Mouse (Mus musculus): ENCODE measurements at regions not wholly inside any gene's neighbourhood (a gene's known extent, or its start where the extent isn't known, plus 50 kb on each side); places are given as distances from the start of the nearest gene placed in this dataset.

- no peak for DNase-seq
Measured at GRCm38 (mm10) chr13:53902831-53903230, 152.7 kb downstream of the Drd1 start.

DNA sequence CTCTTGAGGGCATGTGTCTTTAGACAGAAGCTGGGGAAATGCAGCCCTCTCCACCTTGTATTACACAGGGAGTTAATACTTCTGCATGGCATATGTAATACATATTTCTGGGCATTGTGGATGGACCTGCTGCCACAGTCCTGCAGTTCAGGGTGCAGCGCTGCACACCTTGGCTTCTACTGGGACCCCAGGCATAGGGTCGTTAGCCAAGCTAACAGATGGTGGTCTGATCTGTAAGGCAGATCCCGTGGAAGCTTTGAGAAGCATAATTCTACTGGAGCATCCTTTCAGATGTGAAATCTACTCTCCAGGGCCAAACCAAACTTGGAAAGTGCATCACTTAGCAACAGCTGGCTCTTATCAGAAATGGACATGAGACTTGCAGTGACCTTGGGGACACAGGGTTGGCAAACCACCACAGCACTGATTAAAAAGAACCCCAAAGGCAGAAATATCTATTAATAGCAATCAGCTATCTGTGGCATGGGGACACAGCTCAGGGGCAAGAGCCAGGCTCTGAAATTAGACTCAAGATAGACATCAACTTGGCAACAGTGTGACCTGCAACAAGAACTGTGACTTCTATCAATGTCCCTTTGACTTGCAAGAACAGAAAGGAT lies 155.0 kb downstream of the Drd1 start:
- peak; percentile 14 for DNase-seq

DNA sequence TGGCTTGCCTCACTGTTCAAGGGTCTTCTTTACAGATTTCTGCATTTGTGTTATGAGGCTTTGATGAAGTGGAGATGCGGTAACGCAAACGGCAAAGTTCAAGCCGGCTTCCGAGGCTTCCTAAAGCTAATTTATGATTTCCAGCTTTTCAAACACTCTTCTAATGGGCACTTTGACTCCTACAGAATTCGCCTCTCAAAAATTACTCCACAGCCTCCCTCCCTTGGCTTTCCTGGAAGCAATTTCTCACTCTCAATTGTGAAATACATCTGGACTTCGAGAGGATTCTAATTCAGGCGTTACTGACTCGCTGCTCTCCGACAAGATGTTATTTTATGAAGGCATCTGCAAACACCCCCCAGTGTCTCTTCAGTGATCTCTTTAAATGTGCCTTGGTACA lies 157.2 kb downstream of the Drd1 start:
- DNase-seq, result no peak

GRCm38 (mm10) chr13:53897176-53897575 lies 158.3 kb downstream of the Drd1 start:
- no peak for DNase-seq

DNA sequence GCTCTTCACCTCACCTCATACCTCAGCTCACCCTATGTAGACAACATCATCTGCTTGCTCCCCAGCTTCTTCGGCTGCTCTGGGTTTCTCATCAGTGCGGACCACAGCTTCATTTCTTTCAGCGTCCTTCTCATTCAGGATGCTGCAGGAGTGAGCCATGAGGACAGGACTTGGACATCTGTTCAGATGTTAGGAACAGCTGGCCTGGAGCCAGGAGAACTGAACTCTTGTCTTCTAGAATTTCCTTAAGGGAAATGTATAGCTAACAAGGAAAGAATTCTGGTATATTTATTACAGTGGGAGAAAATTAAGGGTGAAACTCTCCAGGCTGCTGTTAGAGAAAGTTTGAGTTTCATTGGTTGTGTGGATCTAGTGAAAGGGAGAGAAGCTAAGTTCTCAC lies 167.1 kb downstream of the Drd1 start:
- DNase-seq, result no peak

DNA sequence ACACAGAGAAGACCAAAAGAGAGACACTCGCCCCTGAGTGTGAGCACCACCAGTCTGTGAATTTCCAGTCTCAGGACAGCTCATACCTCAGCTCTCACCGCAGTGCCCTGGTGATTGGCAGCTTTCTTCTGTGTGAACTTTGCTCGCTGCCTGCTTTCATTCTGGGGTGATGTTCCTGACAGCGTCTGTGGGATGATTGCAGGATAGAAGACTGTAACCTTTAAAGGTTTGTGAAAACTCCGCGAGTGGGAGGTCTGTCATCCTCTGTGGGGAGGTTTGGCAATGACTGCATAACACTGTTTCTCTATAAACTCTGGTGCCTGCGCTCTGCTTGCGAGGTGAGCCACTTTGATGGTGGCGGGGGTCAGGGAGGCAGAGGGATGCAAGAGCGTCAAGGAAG lies 169.7 kb downstream of the Drd1 start:
- no peak for DNase-seq

DNA sequence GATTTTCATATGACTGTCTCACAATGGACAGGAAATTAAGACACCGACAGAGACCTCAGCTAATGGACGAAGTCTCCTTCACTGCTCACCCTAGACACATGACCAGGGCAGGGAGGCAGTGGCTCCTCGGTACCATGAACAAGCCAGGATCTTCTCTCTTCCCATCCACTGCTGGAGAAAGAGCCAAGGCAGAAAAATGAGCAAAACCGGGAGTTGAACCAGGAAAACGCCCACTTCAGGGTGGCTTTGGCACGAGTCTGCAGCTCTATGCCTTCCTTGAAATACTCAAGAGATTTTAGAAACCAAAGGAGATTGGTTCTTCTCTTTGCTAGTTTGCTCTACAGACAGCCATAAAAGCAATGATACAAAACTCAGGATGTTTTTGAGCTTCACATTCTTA lies 172.3 kb downstream of the Drd1 start:
- DNase-seq, result no peak

- DNase-seq, result no peak
Measured at GRCm38 (mm10) chr13:53880466-53881250, 174.8 kb downstream of the Drd1 start.

DNA sequence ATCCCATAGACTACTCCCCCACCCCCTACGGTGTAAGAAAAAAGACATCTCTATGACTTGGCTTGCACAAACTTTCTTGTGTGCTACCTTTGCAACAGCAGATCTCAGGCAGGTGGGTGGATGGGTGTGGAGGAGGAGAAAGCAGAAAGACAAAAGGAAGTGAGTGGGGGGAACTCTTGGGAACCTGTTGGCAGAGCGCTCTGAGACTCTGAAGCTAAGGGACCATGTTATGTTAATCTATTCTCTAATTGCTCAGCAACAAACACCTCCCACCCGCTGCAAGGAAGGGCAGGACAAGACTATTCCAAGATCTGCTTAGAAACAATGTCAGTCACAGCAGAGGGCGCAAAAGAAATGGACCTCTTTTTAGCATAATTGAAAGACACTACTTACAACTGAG lies 180.0 kb downstream of the Drd1 start:
- no peak for DNase-seq

GRCm38 (mm10) chr13:53865323-53865722 lies 190.2 kb downstream of the Drd1 start:
- no peak for DNase-seq

GRCm38 (mm10) chr13:53862336-53862735 lies 193.2 kb downstream of the Drd1 start:
- DNase-seq, result no peak

DNA sequence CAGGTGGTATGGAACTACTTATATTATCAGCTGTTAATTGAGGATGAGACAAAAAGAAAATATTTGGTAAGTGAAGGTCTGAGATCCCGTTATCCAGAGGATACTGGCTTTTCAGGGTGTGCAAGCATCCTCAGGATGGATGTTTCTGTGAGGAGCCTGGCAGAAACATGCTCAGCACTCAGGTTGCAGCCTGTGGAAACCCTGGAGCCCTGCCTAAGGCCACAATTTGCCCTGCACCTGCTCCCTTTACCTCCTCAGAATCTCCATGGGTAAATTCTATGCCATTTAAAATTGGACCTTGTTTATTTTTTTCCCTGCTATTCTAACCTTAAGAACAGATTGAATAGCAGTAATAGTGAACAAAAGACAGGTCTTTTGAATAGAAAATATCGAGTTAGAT lies 201.3 kb downstream of the Drd1 start:
- DNase-seq, result no peak

DNA sequence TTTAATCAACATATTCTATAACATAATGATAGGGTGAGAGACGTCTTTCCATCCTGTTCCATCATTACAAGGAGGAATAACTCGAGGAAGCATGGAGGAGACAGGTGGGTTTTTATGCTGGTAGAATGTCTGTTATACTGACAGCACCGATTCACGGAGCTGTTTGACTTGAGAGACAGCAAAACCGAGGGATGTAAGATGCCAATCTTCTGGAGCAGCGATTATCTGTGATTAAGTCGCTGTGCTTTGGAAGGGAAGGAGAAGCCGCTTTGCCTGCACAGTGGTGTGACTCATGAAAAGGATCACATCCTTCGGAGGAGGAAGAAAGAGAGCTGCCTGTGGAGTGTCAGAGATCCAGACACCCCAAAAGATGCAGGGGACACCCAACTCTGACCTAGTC lies 205.4 kb downstream of the Drd1 start:
- no peak for DNase-seq

DNA sequence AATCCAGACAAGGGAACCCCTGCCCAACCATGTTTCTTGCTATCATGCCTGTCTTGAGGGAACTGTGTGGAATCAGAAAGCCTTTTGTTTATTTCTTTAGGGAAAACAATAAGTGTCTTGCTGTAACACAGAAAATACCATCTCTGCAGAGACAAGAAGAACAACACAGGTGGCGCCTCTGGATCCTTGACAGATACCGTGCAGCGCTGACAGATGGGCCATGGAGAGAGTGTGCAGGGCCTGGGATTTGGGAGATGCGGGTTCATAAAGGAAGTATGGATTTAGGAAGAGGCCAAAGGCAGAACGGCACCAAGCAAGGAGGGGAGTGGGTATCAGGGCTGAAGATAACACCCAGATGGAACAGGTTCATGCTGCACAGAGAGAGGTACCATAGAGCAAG lies 209.3 kb downstream of the Drd1 start:
- DNase-seq, result no peak

- DNase-seq, result no peak
Measured at GRCm38 (mm10) chr13:53845786-53846185, 209.7 kb downstream of the Drd1 start.

GRCm38 (mm10) chr13:53825957-53826580 lies 229.4 kb downstream of the Drd1 start:
- no peak for DNase-seq

- DNase-seq, result no peak
Measured at GRCm38 (mm10) chr13:53822061-53822460, 233.4 kb downstream of the Drd1 start.

GRCm38 (mm10) chr13:53815629-53816028 lies 239.9 kb downstream of the Drd1 start:
- no peak for DNase-seq

DNA sequence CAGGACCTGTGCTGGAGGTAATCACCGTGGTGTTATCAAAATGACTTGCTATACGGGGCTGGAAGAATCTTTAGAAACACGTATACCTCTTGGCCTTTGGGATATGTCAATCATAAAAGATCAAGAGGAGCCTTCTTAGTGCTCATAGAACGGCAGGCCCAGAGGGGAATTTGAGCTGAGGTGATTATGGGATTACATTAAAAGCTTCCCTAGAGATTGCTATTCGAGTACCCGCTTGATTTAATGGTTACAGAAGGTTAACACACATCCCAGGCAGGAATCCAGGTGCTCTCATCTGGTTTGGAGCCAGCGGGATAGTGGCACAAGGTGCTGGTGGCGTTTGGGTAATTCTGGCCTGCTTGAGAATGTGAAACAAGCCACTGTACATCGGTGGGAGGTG lies 241.4 kb downstream of the Drd1 start:
- DNase-seq, result no peak

- DNase-seq, result peak; percentile 73
Measured at GRCm38 (mm10) chr13:53811862-53812261, 243.6 kb downstream of the Drd1 start.

GRCm38 (mm10) chr13:53811151-53811550 lies 244.4 kb downstream of the Drd1 start:
- DNase-seq, result no peak

DNA sequence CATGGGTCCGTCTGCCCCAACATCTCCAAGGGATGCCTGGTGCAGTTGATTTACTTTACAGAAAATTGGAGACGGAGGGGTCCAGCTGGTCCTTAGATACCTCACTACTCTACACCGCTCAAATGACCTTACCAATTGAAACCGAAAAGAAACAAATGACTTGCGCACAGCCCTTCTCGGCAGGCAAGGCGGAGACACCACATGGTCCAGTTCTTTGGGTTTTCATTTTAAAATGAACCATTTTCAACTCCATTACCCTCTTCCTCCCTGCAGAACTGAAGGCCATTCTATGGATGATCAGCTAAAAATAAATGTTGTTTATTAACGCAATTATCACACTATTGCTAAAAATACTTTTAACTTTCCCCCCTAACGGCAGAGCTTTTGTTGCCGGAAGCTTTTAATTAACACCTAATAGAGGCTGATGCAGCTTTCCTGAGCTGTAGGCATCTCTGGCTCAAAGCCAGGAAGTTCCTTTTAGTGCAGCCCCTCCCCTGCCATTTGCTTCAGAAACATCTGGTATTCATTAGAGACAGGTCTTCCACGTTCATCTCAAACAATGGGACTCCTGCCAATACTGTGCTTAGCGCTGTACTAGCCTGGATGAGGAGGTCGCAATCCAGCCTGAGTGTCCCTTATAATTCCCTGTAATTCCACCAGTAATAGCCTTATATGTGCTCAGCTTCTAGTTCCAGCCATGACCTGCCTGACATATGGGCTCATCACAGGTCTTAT lies 247.5 kb downstream of the Drd1 start:
- no peak for DNase-seq

GRCm38 (mm10) chr13:53805872-53806271 lies 249.6 kb downstream of the Drd1 start:
- no peak for DNase-seq
